Mouse (Mus musculus) heart, adult 18-20 months (tissue): ENCODE data around the gene Babam2. TPM values are rescaled to one million over a fixed set of nuclear protein-coding genes. Genes with fewer than 3 reads are reported as not detected.
"Not testable (repeated sequence)": the region's sequence is repeated elsewhere in the genome, so short reads cannot be mapped to it uniquely, and the experiment has no call there.

Source experiments
- DNase-seq, 2 experiments: peaks; one replicate each; pipeline ENCODE4 v3.0.0; 2021 to 2022; ENCODE audit warnings: mixed read lengths in 1 of 2
- total RNA-seq, 2 experiments: library from RNA; stranded (reverse); gene quantifications; 2 replicates each; pipeline ENCODE4 v1.2.3; 2021

The Babam2 gene
- total RNA-seq, 2 experiments from 2014 or later: 31.5 to 37.7 TPM

DNA sequence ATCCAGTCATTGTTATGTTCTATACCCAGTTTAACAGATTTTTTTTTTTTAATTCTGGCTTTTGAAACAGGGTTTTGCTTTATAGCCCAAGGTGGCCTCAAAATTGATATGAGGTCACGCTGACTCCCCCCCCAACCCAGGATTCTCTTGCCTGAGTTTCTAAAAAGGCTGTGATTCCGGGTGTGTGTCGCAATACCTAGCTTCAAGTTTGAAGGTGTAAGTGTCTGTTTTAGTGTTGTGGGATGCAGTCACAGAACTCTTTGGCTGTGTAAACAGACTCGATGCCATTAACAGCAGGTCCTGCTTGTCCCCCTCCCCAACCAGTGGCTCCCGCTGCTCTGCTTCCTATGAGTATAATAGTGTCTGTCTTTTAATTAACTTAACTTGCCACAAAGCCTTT, 84.1 kb downstream of the Babam2 start:
- no peak for DNase-seq

DNA sequence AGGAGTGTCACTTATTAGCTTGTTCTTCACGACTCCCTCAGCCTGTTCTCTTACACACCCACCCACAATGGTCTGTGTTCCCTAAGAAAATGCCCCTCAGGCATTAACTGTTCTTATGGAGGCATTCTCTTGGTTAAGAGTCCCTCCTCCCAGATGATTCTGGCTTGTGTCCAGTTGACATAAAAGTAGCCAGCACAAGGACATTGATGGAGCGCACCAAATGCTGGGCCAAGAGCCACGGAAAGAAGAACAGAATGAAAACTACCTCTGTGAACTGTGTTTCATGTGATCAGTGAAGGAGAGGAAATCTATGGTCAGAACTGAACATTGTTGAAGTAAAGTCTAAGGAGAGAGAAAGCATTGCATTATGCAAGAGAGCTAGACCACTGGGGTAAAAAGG, 89.7 kb downstream of the Babam2 start:
- DNase-seq: no peak

DNA sequence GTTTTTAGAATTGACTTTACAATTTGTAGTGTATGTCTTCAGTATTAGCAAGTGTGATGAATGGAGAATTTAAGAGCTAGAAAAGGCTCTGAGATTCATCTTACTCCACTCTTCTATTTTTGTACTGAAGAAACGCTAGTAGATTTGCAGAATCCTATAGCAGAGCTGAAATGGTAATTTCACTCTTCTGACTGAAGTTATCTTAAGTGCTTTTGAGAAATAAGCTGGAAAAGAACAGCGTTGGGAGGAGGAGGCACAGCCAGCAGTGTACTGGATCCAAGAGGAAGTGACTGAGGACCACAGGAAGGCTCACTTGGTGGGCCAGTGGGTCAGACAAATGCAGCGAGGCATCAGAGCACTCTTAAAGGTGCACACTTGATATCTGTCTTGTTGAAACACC, 90.1 kb downstream of the Babam2 start:
- DNase-seq: peak in 1 of 2 experiments; percentile 19

DNA sequence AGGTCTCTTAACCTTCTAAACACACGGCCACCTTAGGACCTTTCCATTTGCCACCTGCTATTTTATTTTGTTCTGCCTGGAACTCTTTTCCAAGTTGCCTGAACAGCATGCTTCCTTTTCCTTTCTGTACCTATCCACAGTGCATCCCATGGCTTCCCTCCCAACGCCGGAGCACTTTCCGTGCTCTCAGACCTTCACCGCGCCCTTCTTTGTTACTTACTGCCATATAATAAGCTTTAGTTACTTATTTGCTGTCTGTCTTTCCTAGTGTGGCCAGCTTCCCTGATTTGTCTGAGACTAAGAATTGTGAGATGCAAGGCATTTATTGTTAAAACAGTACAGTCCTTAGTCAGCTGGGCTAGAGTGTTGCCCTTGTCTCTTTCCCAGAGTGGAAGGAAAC, 94.9 kb downstream of the Babam2 start:
- DNase-seq: no peak

DNA sequence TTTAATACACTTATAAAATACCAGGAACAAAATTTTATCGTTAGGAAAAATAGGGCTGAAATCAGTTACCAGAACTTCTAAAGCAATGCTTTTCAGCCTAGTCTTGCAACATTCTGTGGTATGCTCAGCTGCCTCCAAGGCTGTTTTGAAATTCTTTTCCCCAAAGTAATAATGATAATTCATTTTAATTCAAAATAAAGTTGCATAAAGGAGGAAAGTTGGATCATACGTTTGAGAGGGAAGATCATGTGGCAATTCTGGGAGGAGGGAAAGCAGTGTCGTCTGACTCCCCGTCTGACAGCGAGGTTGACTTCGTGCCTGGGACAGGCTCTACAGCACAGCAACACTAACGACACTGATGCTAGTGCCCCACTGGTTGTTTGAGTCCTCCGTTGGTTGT, 95.4 kb downstream of the Babam2 start:
- peak in 1 of 2 experiments; percentile 48 for DNase-seq

DNA sequence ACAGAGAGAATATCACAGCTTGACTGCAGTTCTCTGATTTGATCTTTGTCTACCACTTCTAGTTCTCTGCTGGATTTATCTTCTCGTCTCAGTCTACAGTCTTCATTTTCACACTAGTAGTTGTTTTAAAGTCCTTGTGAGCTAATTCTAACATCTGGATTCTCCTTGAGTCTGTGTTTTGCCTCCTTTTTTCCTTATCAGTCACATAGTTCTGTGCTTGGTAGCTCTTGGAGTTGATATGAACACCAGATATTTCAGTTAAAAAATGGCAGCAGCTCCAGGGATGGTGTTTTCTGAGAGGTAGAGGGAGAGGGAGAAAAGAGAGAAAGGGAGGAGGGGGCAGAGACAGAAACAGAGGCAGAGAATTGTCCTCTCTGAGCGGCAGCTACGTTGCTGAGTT, 97.9 kb downstream of the Babam2 start:
- DNase-seq: no peak

DNA sequence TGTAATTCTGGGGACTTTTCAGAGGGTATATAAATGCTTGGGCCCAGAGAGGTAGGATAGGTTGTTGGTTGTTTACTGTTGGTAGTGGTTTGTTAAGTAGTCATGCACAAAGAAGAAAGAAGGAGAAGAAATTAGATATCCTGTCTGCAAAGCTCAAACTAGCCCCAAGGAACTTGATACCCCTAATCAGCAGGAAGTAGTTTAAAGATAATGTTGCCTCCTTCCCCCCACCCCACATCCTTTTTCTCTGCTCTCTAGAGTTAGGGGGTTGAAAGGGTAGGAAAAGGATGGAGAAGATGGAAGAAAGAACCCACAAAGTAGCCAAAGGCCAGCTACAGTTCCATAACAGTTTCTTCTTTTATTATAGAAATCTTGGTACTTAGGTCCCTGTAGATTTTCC, 99.5 kb downstream of the Babam2 start:
- DNase-seq: no peak

DNA sequence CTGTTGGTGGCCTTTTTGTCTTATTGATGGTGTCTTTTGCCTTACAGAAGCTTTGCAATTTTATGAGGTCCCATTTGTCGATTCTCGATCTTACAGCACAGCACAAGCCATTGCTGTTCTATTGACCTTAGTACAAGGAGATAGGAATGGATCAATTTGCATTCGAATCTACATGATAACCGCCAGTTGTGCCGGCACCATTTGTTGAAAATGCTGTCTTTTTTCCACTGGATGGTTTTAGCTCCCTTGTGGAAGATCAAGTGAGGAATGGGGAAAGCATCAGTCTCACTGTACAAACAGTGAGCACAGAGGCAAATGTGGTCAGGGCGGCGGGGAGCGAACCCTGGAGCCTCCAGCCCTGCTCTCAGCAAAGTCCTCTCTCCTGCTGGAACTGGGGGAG, 106.7 kb downstream of the Babam2 start:
- not testable (repeated sequence) for DNase-seq

DNA sequence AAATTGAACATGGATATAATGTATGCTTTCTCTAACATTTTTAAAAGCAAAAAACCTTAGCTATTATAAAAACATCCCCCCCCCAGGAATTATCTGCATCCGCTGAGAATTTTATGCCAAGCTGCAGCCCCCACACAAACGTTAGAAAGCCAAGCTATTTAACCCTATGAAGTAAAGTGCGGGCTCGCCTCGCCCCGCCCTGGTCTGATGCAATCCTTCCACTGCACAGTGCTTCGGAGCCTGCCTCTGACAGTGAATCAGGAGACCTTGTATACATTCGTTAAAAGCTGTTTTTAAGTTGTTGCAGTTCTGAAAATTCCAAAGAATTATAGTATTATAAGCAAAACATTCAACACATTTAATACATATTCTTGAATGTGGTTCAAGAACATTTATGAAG, 107.3 kb downstream of the Babam2 start:
- DNase-seq: no peak

DNA sequence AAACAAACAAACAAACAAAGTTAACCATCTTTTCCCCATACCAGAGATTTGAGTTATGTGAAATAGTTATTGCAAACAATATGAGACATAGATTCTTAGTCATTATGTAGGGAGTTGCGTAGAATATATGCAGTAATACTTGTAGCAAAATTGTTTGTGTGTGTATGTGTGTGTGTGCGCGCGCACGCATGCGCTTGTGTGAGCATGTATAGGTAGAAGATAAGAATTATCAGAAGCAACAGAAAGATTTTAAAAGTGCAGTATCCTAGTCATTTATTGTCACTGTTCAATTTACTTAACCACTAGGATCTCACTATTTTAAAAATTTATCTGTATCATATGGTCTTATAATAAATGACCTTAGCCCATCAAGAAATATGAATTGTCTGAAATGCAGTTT, 109.8 kb downstream of the Babam2 start:
- DNase-seq: no peak

DNA sequence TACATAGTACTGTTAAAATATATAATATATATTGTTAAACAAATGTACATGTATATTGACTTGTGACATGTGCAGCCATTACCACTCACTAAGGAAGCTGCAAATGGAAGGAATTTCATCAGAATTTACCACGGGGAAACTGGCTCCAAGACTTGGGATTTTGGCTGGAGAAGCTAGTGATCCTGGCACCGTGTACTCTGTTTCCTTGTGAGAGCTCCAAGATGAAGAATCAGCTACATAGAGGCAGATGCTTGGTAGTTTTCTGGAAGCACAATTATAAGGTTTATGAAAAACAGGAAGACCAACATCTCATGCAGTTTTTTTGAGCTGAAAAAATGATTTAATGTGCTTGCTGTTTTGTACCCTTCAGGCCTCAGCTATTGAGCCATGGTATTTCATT, 110.8 kb downstream of the Babam2 start:
- peak in 1 of 2 experiments; percentile 55 for DNase-seq

DNA sequence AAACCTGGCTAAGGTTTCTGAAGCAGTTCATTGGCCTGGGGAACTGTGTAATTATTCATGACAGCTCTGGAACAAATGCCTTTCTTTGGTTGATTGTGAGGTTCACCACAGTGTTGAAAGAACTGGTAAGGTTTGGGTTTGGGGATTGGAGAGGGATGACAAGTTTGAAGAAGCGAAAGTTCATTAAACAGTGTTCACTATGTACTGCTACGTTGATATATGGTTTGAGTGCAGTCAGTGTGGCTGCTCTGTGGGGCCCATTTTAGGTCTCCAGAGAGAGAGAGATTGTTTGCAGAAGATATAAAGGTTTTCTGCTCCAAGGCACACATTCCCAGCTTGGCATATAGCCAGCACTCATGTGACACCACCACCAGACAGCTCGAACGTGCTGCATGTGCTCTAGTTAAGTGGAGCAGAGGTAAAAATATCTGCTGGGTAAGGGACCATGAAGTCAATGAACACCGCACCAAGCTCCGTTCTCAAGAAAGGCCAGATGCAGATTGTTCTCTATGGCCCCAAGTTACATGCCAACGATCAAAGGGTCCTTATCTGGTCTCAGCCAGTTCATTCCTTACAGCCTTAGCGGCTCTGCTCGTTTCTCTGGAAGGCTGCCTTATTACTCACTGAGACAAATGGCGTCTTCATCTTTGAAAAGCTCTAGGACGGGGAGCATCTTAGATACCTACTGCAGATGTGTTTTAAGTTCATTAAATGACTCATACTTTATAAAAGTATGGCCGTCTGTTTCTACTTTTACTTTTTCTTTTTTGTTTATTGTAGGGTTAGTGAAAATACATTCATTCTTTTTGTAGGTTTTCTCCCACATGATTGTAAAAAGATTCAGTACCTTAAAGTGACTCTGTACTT, 113.5 kb downstream of the Babam2 start:
- peak; percentile 58 to 70 for DNase-seq

DNA sequence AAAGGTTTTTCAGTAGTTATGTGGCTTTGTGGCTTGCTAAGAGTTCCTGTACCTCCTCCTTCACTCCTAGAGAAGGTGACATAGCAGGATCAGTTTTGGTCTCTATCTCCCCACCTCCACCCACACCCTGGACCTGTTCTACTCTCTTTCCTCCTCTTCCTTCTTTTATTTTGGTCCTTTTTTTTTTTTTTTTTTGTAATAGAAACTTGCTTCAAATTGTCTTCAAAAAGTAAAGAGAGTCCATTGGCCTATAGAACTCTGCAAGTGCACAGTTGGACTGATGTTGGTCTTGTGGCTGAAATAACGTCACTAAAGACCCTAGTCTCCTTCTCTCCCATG, 114.1 kb downstream of the Babam2 start:
- no peak for DNase-seq

DNA sequence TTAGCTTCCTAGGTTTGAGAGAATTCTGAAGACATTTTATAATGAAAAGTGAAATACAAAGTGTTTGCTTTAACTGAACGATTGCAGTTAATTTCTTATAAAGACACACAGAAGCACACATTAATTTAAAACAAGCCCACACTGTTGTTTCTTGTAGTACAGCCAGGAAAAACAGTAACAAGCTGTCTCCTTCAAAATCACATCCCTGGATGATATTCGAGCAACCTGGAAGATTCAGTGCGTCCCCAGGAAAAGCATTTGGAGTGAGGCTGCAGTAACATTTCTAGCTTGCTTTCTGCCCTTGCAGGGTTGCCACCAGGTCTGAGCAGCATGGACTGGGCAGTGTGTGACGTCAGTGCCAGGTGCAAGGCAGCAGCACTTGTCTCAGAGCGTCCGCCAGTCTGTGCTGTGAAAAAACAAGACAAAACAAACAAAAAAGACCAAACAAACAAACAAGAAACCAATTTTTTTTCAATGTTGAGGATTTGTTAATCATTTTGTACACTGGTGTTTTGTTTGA, 115.7 kb downstream of the Babam2 start:
- no peak for DNase-seq

DNA sequence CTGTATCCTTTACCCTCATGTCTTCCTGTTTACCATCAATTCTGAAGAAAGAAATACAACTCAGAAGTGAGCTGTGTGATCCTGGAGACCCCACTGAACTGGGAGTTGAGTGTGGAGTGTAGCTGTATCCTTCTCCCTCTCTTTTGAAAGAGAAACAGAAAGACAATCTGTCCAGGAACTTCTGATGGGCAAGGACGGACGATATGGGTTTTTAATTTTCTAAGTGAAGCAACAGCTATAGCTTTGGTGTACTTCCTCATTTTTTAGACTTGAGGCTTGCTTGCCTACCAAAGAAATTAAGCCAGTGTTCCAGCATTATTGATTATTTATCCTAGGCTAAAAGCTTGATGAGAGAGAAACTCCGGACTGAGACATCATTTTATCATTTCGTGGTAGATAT, 116.6 kb downstream of the Babam2 start:
- no peak for DNase-seq

DNA sequence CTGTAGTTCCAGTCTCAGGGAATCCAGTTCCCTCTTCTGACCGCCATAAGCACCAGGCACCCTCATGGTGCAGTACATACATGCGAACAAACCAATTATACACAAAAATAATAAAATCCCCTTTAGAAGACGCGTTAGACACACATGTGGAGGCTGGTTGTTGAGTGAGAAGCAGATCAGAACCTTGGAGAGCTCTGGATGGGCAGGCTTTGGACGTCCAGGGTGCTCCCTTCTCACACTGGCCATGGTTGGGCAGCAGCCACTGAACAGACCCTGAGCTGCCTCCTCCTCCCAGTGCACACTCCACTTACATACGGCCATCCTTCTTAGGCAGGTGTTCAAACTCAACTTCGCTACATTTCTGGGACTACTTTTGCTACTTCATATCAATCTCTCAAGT, 117.6 kb downstream of the Babam2 start:
- DNase-seq: no peak

DNA sequence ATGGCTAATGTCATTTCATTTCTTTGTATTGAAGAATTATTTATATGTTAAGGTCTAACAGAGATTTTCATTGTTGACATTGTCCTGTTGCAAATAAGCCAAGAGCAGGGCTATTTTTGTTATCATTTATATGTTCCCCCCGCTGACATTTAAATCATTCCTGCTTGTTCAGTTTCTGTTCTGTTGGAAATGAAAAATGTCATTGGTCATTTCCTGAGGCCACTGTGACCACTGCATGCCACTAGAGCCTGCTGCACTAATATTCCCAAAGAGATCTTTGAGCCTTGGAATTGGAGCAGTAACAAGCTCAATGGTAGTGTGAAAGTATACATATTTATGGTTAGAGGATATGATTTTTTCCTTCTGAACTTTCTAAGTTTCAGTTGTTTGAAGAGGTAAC, 118.6 kb downstream of the Babam2 start:
- no peak for DNase-seq

DNA sequence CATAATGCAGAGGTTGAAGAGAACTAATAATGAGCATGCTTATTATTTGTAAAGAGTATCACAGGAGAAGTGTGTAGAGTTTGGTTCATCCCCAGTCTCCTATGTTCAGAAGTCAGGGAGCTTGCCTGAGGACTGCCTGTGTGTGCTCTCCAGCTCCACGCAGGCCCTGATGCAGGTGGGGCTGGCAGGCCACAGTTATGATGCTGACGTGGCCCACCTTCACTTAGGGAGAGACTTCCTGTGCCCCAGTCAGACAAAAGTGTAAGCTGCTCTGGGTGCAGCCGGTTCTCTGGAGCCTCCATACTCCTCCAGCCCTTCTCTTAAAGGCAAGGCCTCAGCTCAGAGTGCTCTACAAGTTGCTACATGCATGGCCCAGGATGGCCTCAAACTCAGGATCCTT, 123.3 kb downstream of the Babam2 start:
- DNase-seq: no peak

DNA sequence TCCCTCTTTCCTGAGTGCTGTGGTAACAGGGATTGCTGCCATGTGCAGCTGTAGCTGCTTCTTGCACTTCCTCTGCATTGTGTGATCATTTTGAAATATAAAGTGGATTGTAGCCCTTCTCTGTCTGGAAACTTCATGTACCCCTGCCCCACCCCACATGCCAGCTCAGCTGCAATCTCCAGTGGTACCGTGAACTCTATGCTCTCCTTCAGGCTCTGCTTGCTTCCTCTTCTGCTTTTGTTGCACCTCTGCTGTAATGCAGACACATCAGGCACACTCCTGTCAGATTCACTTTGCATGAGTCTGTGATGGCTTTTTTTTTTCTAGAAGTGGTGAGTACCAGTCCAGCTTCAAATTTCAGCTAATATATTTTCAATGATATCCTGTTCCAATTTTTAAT, 123.7 kb downstream of the Babam2 start:
- no peak for DNase-seq

DNA sequence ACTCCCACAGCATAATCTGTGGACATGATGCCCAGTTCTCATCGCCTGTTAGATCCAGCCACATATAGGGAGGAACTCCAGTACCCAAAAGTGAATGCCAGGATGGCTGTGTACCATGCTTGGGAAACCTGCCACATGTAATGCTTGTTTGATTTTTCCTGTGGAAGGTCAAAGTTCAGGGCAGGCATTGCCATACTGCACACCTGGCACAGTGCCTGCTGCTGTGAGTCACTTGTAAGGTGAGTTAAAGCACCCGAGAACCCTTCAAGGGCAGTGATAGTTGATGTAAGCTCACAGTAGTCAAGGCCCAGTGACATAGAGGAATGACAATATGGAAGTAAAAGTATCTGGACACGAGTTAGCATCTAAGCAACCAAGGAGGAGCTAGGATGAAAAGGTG, 126.2 kb downstream of the Babam2 start:
- DNase-seq: no peak

DNA sequence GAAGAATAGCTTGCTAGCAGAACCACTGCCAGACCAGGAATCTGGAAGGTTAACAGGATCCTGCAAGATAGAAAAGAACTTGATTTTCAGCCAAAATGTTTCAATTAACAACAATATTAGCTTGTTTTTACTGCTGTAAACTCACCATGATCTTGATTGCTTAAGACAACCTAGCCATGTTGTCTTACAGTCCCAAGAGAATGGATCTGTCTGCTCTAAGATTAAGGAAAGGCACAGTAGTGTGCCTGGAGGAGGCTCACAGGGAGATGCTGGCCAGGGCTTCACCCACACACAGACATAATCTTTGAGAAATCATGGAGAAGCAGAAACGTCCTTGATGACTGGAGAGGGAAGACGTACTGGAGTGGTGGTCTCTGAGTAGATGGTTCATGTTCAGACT, 126.6 kb downstream of the Babam2 start:
- DNase-seq: no peak

DNA sequence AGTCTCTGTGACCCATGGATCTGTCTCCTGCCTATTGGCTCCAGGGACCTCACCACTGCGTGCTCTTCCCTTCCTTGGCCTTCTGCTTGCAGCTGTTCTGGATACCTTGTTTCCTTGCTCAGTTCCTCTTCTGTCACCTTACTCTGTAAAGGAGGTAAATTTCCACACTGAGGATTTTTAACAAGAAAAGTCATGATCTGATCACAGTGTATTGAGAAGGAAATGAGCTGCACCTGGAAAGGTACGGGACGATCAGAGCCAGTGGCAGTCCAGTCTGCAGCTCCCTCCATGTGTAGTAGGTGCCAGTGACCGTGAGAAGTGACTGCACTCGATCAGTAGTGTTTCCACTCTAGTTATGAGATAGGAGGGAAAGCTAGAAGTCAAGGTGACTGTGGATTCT, 129.8 kb downstream of the Babam2 start:
- no peak for DNase-seq

DNA sequence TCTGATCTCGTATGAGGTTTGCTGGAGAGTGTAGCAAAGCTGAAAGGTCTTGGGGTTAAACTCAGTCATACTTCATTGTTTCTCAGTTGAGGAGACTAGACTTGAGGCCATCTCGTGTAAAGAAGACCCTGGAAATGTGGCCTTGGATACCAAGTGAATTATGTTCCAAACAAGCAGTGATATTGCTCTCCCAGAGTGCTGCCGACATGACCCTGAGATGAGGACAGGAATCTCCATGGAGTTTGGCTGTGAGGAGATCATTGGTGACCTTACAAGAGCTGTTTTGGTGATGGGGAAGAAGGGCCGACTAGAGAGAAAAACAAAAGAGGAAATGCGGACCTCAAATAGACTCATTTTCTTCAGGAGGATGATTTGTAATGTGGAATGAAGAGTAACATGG, 130.4 kb downstream of the Babam2 start:
- DNase-seq: no peak

DNA sequence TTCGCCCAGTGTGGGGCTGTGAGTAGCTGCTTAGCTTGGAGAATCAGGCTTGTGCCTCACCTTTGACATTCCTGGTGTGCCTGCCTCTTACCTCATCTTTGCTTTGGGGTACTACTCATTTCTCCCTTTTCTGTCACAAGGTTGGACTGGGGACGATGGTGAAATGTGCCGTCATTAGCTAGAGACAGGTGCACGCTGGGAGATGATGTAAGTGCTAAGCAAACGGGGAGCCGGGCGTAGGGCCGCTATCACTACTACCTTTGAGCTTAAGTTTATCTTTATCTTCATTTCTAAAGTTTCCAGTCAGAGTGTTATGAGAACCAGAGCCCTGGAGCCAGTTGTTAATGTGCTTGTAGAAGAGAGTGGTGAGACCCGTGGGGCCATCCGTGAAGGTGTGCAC, 131.3 kb downstream of the Babam2 start:
- no peak for DNase-seq
